ENCODE assay signal across 28 mouse cellular contexts in the genomic region with DNA sequence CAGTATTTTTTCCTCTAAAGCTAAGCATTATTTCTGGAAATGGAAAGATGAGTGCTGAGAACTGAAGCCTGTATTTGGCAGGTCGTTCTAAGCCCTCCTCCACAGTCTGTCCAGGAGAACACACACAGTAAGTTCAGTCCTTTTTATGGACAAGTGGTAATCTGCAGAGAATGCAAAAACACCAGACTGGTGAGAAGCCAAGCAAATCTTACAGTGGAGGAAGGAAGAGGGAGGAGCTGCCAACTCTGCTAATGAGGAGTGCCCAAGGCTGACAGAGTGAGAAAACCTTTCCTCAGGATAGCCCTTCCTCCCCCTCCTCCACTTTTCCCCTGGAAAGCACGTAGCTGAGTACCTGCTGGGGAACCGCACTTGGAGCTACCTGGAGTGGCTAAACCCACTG.
A peak's percentile ranks its signal among the peaks of the same experiment; 100 is the strongest.
DNase-seq lines count a peak whose midpoint lies in the region; ATAC-seq and TF ChIP-seq lines count a peak whose summit lies in the region.
"Had no signal": no experiment of that assay in that cellular context is flagged by ENCODE, and none has a peak within 500 bp of the region (broad histone marks: within the 10 kb centered on the region; RNA-seq: fewer than 3 reads in every experiment).

No protein-coding gene starts in this region.

- no peak overlapping the region for H3K4me2 ChIP-seq in forebrain, embryonic 13.5 days
- H3K4me2 ChIP-seq in forebrain, embryonic 12.5 days, result no peak overlapping the region
- no peak overlapping the region for H3K4me2 ChIP-seq in heart, embryonic 12.5 days
- H3K4me2 ChIP-seq in heart, embryonic 11.5 days, result no peak overlapping the region
- H3K4me2 ChIP-seq in forebrain, postnatal 0 days (ENCODE audit: low read depth), result no peak overlapping the region
- H3K4me2 ChIP-seq: heart, embryonic 13.5 days; hindbrain, embryonic 15.5 days; lung, embryonic 14.5 days; midbrain, embryonic 15.5 days; neural tube, embryonic 15.5 days had no signal

- no peak for TF ChIP-seq CTCF in lung, adult 2 months (IDR thresholded peaks at IDR 0.05; ENCODE audit: insufficient read depth, low read length)
- no peak for TF ChIP-seq CTCF in forebrain, postnatal 0 days (IDR thresholded peaks at IDR 0.05; ENCODE audit: low read depth)

- no peak for TF ChIP-seq POLR2A in lung, adult 2 months (IDR thresholded peaks at IDR 0.05; ENCODE audit: borderline replicate concordance, extremely low read depth, low read depth, low read length)

- H3K9ac ChIP-seq in forebrain, embryonic 13.5 days, result no peak overlapping the region
- H3K9ac ChIP-seq in forebrain, embryonic 12.5 days, result no peak overlapping the region
- no peak overlapping the region for H3K9ac ChIP-seq in heart, embryonic 12.5 days
- H3K9ac ChIP-seq in heart, embryonic 11.5 days (ENCODE audit: low read depth, low read length), result no peak overlapping the region
- H3K9ac ChIP-seq in forebrain, postnatal 0 days, result no peak overlapping the region
- H3K9ac ChIP-seq: heart, embryonic 13.5 days; hindbrain, embryonic 15.5 days; liver, embryonic 14.5 days; lung, embryonic 14.5 days; midbrain, embryonic 15.5 days; neural tube, embryonic 15.5 days had no signal

- H3K4me1 ChIP-seq in forebrain, embryonic 13.5 days, result peaks cover 19% of the 10 kb centered on the region
- H3K4me1 ChIP-seq in forebrain, embryonic 12.5 days, result peaks cover 17% of the 10 kb centered on the region
- H3K4me1 ChIP-seq in heart, embryonic 12.5 days (replicated peaks), result peaks cover 17% of the 10 kb centered on the region
- H3K4me1 ChIP-seq in heart, embryonic 11.5 days (ENCODE audit: control insufficient read depth, insufficient read depth, low read length), result 0 out of 2 replicates have a peak, but pooled peaks cover 2% of the 10 kb centered on the region
- H3K4me1 ChIP-seq in lung, adult 2 months (ENCODE audit: control insufficient read depth, insufficient read depth, low read length), result no peaks in the 10 kb centered on the region
- no peaks in the 10 kb centered on the region for H3K4me1 ChIP-seq in forebrain, postnatal 0 days (ENCODE audit: insufficient read depth)

- no peak overlapping the region for H3K4me3 ChIP-seq in forebrain, embryonic 13.5 days
- H3K4me3 ChIP-seq in forebrain, embryonic 12.5 days (replicated peaks), result no peak overlapping the region
- H3K4me3 ChIP-seq in heart, embryonic 12.5 days, result no peak overlapping the region
- no peak overlapping the region for H3K4me3 ChIP-seq in heart, embryonic 11.5 days (ENCODE audit: low read depth, low read length)
- no peak overlapping the region for H3K4me3 ChIP-seq in lung, adult 2 months (replicated peaks; ENCODE audit: extremely low read depth, low read depth, low read length)
- H3K4me3 ChIP-seq in forebrain, postnatal 0 days (ENCODE audit: low read depth, low read length), result no peak overlapping the region
- H3K4me3 ChIP-seq: heart, embryonic 13.5 days; hindbrain, embryonic 10.5 days; hindbrain, embryonic 15.5 days; midbrain, embryonic 10.5 days; midbrain, embryonic 15.5 days; neural tube, embryonic 15.5 days had no signal

- ATAC-seq in forebrain, embryonic 13.5 days, result peak; percentile 53; the same call in 1 of the 2 replicates
- no peak for ATAC-seq in forebrain, embryonic 12.5 days (ENCODE audit: low FRiP score)
- ATAC-seq in heart, embryonic 12.5 days (ENCODE audit: insufficient number of reproducible peaks, low FRiP score), result peak; percentile 42; the same call in 1 of the 2 replicates
- ATAC-seq in heart, embryonic 11.5 days (replicated peaks; ENCODE audit: insufficient number of reproducible peaks, low FRiP score, low TSS enrichment), result no peak
- ATAC-seq in forebrain, postnatal 0 days, result peak; percentile 29; the same call in 1 of the 2 replicates
- ATAC-seq: inflammation-experienced regulatory T-cells, adult 6 months; midbrain, embryonic 15.5 days had no signal

- no peaks in the 10 kb centered on the region for H3K27me3 ChIP-seq in forebrain, embryonic 13.5 days
- no peaks in the 10 kb centered on the region for H3K27me3 ChIP-seq in forebrain, embryonic 12.5 days
- no peaks in the 10 kb centered on the region for H3K27me3 ChIP-seq in heart, embryonic 12.5 days (replicated peaks)
- no peaks in the 10 kb centered on the region for H3K27me3 ChIP-seq in heart, embryonic 11.5 days (ENCODE audit: control insufficient read depth, insufficient read depth, low read length)
- no peaks in the 10 kb centered on the region for H3K27me3 ChIP-seq in forebrain, postnatal 0 days (ENCODE audit: insufficient read depth, low read length)
- H3K27me3 ChIP-seq: heart, embryonic 13.5 days; hindbrain, embryonic 15.5 days; midbrain, embryonic 15.5 days; neural tube, embryonic 15.5 days had no signal

- H3K27ac ChIP-seq in forebrain, embryonic 13.5 days, result no peak overlapping the region
- no peak overlapping the region for H3K27ac ChIP-seq in forebrain, embryonic 12.5 days
- H3K27ac ChIP-seq in heart, embryonic 12.5 days (ENCODE audit: poor library complexity, severe bottlenecking), result no peak overlapping the region
- H3K27ac ChIP-seq in heart, embryonic 11.5 days (ENCODE audit: low read depth, low read length), result no peak overlapping the region
- H3K27ac ChIP-seq in forebrain, postnatal 0 days (ENCODE audit: low read depth, low read length), result no peak overlapping the region
- H3K27ac ChIP-seq: heart, embryonic 13.5 days; hindbrain, embryonic 10.5 days; hindbrain, embryonic 15.5 days; liver, embryonic 14.5 days; midbrain, embryonic 10.5 days; midbrain, embryonic 15.5 days; neural tube, embryonic 15.5 days had no signal

- peak; percentile 2 for DNase-seq in lung, postnatal 10 days
- DNase-seq in lung, adult 2 months, result no peak
- no peak for DNase-seq in forebrain, postnatal 0 days
- no peak for DNase-seq in thymus, postnatal 0 days (ENCODE audit: low spot score)
- DNase-seq: adrenal gland, postnatal 10 days; cerebellum, adult 11-12 months; gastrocnemius, postnatal 25 days; heart, adult 11 months; heart, postnatal 14 days; kidney, adult 11 months; kidney, postnatal 14 days; liver; lung, embryonic 14.5 days; retina, postnatal 1 day; thymus, postnatal 14 days had no signal

- 51% methylated on average over 3 of the region's 3 CpGs for WGBS in forebrain, embryonic 13.5 days
- 56% methylated on average over 3 of the region's 3 CpGs for WGBS in forebrain, embryonic 12.5 days
- 23% methylated on average over 3 of the region's 3 CpGs for WGBS in heart, embryonic 12.5 days
- 44% methylated on average over 3 of the region's 3 CpGs for WGBS in heart, embryonic 11.5 days (ENCODE audit: insufficient replicate concordance)
- WGBS in lung, adult 2 months, result 28% methylated on average over 3 of the region's 3 CpGs
- 43% methylated on average over 3 of the region's 3 CpGs for WGBS in forebrain, postnatal 0 days

- no peaks in the 10 kb centered on the region for H3K36me3 ChIP-seq in forebrain, embryonic 13.5 days (ENCODE audit: poor library complexity, severe bottlenecking)
- H3K36me3 ChIP-seq in forebrain, embryonic 12.5 days (replicated peaks), result no peaks in the 10 kb centered on the region
- H3K36me3 ChIP-seq in heart, embryonic 12.5 days, result no peaks in the 10 kb centered on the region
- H3K36me3 ChIP-seq in heart, embryonic 11.5 days (ENCODE audit: control insufficient read depth, insufficient read depth, low read length), result no peaks in the 10 kb centered on the region
- H3K36me3 ChIP-seq in forebrain, postnatal 0 days (ENCODE audit: insufficient read depth), result no peaks in the 10 kb centered on the region
- H3K36me3 ChIP-seq: G1E; heart, embryonic 13.5 days; hindbrain, embryonic 10.5 days; hindbrain, embryonic 15.5 days; midbrain, embryonic 10.5 days; midbrain, embryonic 15.5 days; neural tube, embryonic 15.5 days had no signal

- no peaks in the 10 kb centered on the region for H3K9me3 ChIP-seq in forebrain, embryonic 13.5 days (replicated peaks)
- no peaks in the 10 kb centered on the region for H3K9me3 ChIP-seq in forebrain, embryonic 12.5 days
- no peaks in the 10 kb centered on the region for H3K9me3 ChIP-seq in heart, embryonic 12.5 days (replicated peaks)
- no peaks in the 10 kb centered on the region for H3K9me3 ChIP-seq in heart, embryonic 11.5 days (replicated peaks; ENCODE audit: control insufficient read depth, low read length)
- H3K9me3 ChIP-seq in forebrain, postnatal 0 days (ENCODE audit: low read length), result no peaks in the 10 kb centered on the region
- H3K9me3 ChIP-seq: G1E; heart, embryonic 13.5 days; hindbrain, embryonic 10.5 days; hindbrain, embryonic 15.5 days; midbrain, embryonic 10.5 days; midbrain, embryonic 15.5 days; neural tube, embryonic 15.5 days had no signal

Comparison
In these comparisons a context has a peak if more than half of its experiments do, and no peak if none do; other contexts are left out.
1. ATAC-seq: peak in forebrain, embryonic 13.5 days (single experiment), heart, embryonic 12.5 days (single experiment) and forebrain, postnatal 0 days (single experiment); none in forebrain, embryonic 12.5 days (single experiment) and heart, embryonic 11.5 days (single experiment).